Mouse (Mus musculus): ENCODE data around the gene Srd5a3.

Gene Srd5a3

GRCm38 (mm10) chr5:76190609-76191008 is 50.5 kb downstream of the Srd5a3 start:
- DNase-seq (ENCODE audit: inconsistent ontology term) = no peak

GRCm38 (mm10) chr5:76193075-76193474 is 53.0 kb downstream of the Srd5a3 start:
- no peak for DNase-seq (ENCODE audit: inconsistent ontology term)

GRCm38 (mm10) chr5:76194377-76194945 is 54.4 kb downstream of the Srd5a3 start:
- no peak for DNase-seq (ENCODE audit: inconsistent ontology term)

GRCm38 (mm10) chr5:76199346-76199745 is 59.3 kb downstream of the Srd5a3 start:
- no peak for DNase-seq (ENCODE audit: inconsistent ontology term)

GRCm38 (mm10) chr5:76203171-76203570 is 63.1 kb downstream of the Srd5a3 start:
- DNase-seq (ENCODE audit: inconsistent ontology term) = no peak
